Mouse (Mus musculus) erythroblast, embryonic 14.5 days (primary cell): ENCODE results near the gene Mrpl12.

Experiments used
- GATA1 ChIP-seq: IDR thresholded peaks from 2 replicates; pipeline ENCODE4 v1.6.1; 2012; ENCODE audit warnings: low read length, inconsistent platforms, mixed read lengths
- TAL1 ChIP-seq: IDR thresholded peaks from 3 replicates; pipeline ENCODE4 v1.6.1; 2012; ENCODE audit warnings: low read length, inconsistent platforms, mixed read lengths

- TF ChIP-seq TAL1 (no peak), GATA1 (no peak)
Observed at GRCm38 (mm10) chr11:120467736-120468092, 16.7 kb upstream of the Mrpl12 start.
